Mouse (Mus musculus): ENCODE data around the gene 1700014D04Rik. TPM values are rescaled to one million over a fixed set of nuclear protein-coding genes. Genes with fewer than 3 reads are reported as not detected.

The 1700014D04Rik gene
- polyA plus RNA-seq, 1 experiment, result 0.01 TPM

DNA sequence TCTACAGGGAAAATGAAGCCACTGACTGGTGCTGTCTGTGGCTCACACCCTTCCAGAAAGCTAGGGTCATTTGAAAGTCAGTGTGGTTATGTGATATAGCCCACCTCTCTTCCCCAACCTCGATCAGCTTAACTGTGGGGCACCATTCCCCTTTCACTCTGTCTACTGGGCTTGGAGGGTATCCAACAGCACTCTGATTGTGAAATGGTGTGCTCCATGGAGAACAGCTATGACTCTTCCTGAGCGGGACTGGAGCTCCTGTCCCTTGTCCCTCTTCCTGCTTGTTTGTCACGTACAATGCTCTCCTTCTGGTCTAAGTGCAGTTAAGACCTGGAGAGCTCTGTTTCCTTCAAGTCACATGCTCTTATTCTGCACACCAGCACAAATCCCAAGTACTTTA lies 28.6 kb upstream of the 1700014D04Rik start:
- Histone ChIP-seq H3K36me3 (ENCODE audit: control insufficient read depth, insufficient read depth) (peaks cover 63% of the 10 kb centered on the region), H3K4me3 (ENCODE audit: insufficient read depth, poor library complexity, severe bottlenecking) (no peak overlapping the region), H3K79me3 (ENCODE audit: low read depth) (no peaks in the 10 kb centered on the region), H3K27me3 (ENCODE audit: control insufficient read depth, insufficient read depth, insufficient read length) (no peaks in the 10 kb centered on the region), H3ac (ENCODE audit: control insufficient read depth, insufficient read length, low read depth) (no peak overlapping the region), H3K79me2 (ENCODE audit: control insufficient read depth, insufficient read depth) (no peaks in the 10 kb centered on the region)
- TF ChIP-seq CTCF (IDR thresholded peaks at IDR 0.05; ENCODE audit: control insufficient read depth, insufficient read depth, insufficient read length) (no peak), USF1 (IDR thresholded peaks at IDR 0.05; ENCODE audit: low read depth) (no peak), MYOD1 (IDR thresholded peaks at IDR 0.05; ENCODE audit: control insufficient read depth, insufficient read length, low read depth) (no peak), FOSL1 (IDR thresholded peaks at IDR 0.05; ENCODE audit: insufficient read depth, low read length, poor library complexity, severe bottlenecking) (no peak), MAX (IDR thresholded peaks at IDR 0.05) (no peak), CEBPB (IDR thresholded peaks at IDR 0.05; ENCODE audit: low read depth) (no peak), MYOG (IDR thresholded peaks at IDR 0.05; ENCODE audit: control insufficient read depth, extremely low read depth, insufficient read length) (no peak)

DNA sequence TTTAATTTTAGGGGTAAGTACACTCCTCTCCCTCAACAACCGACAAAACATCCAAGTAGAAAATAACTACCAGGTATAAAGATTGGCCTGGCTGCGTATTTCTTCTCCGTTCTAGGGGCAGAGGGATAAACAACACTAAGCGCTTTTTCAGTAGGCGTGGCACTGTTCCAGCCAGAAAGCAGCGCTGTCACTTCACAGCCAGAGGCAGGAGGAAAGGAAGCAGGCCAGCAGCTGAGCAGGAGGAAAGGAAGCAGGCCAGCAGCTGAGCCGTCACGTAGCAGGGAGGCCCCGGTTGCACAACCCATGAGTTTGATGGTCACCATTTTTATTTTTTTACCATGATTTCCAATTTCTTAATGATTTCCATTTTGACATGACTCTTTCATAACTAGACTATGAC lies 24.7 kb upstream of the 1700014D04Rik start:
- TF ChIP-seq MYOD1 (IDR thresholded peaks at IDR 0.05; ENCODE audit: control insufficient read depth, insufficient read length, low read depth), result no peak
- TF ChIP-seq CEBPB (IDR thresholded peaks at IDR 0.05; ENCODE audit: low read depth), result peak; percentile 16
- no peaks in the 10 kb centered on the region for H3K27me3 ChIP-seq (ENCODE audit: control insufficient read depth, insufficient read depth, insufficient read length)
- no peak overlapping the region for H3K4me3 ChIP-seq (ENCODE audit: insufficient read depth, poor library complexity, severe bottlenecking)
- no peak overlapping the region for H3ac ChIP-seq (ENCODE audit: control insufficient read depth, insufficient read length, low read depth)
- H3K79me3 ChIP-seq (ENCODE audit: low read depth), result peaks cover 28% of the 10 kb centered on the region
- peaks cover 39% of the 10 kb centered on the region for H3K36me3 ChIP-seq (ENCODE audit: control insufficient read depth, insufficient read depth)
- H3K79me2 ChIP-seq (ENCODE audit: control insufficient read depth, insufficient read depth), result peaks cover 32% of the 10 kb centered on the region

DNA sequence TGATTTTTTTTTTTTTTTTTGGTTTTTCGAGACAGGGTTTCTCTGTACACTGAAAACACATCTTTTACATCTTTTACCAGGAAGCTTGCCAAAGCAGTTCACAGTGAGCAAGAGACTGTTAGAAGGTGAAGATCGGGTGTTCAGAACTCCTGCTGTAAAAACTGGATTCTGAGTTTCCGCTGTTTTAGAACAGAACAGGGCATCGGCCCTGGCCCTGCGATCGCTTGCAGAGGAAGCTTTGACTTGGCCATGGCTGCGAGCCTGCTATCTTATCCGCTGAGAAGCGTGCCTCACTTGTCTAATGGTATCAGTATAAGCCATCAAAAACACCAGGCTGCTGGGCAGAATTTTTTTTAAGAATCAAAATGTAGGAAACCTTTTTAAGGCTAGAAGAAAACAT lies 24.3 kb upstream of the 1700014D04Rik start:
- Histone ChIP-seq H3K79me2 (ENCODE audit: control insufficient read depth, insufficient read depth) (peaks cover 36% of the 10 kb centered on the region), H3K36me3 (ENCODE audit: control insufficient read depth, insufficient read depth) (peaks cover 36% of the 10 kb centered on the region), H3K79me3 (ENCODE audit: low read depth) (peaks cover 32% of the 10 kb centered on the region), H3K27me3 (ENCODE audit: control insufficient read depth, insufficient read depth, insufficient read length) (no peaks in the 10 kb centered on the region), H3ac (ENCODE audit: control insufficient read depth, insufficient read length, low read depth) (peak overlapping the region; percentile 18), H3K4me3 (ENCODE audit: insufficient read depth, poor library complexity, severe bottlenecking) (peak overlapping the region; percentile 85)
- TF ChIP-seq USF1 (IDR thresholded peaks at IDR 0.05; ENCODE audit: low read depth) (no peak), MYOG (IDR thresholded peaks at IDR 0.05; ENCODE audit: control insufficient read depth, extremely low read depth, insufficient read length) (no peak)

DNA sequence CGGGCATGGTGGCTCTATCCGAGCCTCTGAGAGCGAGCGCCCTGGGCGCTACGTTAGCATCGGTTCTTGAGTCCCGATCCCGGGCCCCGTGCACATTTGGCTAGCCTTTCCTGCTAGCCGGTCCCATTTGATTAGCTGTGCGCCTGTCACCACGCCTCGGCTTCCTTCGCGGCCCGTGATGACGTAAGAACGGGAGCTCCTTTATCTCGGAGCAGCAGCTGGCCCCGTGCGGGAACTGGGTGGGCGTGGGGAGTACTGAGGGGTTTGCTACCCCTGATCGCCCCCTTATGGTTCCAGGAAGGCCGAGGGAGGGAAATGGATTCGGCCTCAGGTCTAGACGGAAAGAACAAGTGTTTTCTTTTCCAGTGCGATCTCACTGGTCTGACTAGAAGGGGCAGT lies 23.6 kb upstream of the 1700014D04Rik start:
- Histone ChIP-seq H3K27me3 (ENCODE audit: control insufficient read depth, insufficient read depth, insufficient read length) (no peaks in the 10 kb centered on the region), H3K4me3 (ENCODE audit: insufficient read depth, poor library complexity, severe bottlenecking) (peak overlapping the region; percentile 85), H3ac (ENCODE audit: control insufficient read depth, insufficient read length, low read depth) (peak overlapping the region; percentile 73), H3K79me3 (ENCODE audit: low read depth) (peaks cover 36% of the 10 kb centered on the region), H3K79me2 (ENCODE audit: control insufficient read depth, insufficient read depth) (peaks cover 42% of the 10 kb centered on the region), H3K36me3 (ENCODE audit: control insufficient read depth, insufficient read depth) (peaks cover 29% of the 10 kb centered on the region)
- TF ChIP-seq FOSL1 (IDR thresholded peaks at IDR 0.05; ENCODE audit: insufficient read depth, low read length, poor library complexity, severe bottlenecking), result no peak
- no peak for TF ChIP-seq MAX (IDR thresholded peaks at IDR 0.05)
- no peak for TF ChIP-seq CEBPB (IDR thresholded peaks at IDR 0.05; ENCODE audit: low read depth)
- TF ChIP-seq MYOG (IDR thresholded peaks at IDR 0.05; ENCODE audit: control insufficient read depth, extremely low read depth, insufficient read length), result no peak
- TF ChIP-seq MYOD1 (IDR thresholded peaks at IDR 0.05; ENCODE audit: control insufficient read depth, insufficient read length, low read depth), result no peak
- no peak for TF ChIP-seq CTCF (IDR thresholded peaks at IDR 0.05; ENCODE audit: control insufficient read depth, insufficient read depth, insufficient read length)
- no peak for TF ChIP-seq USF1 (IDR thresholded peaks at IDR 0.05; ENCODE audit: low read depth)

DNA sequence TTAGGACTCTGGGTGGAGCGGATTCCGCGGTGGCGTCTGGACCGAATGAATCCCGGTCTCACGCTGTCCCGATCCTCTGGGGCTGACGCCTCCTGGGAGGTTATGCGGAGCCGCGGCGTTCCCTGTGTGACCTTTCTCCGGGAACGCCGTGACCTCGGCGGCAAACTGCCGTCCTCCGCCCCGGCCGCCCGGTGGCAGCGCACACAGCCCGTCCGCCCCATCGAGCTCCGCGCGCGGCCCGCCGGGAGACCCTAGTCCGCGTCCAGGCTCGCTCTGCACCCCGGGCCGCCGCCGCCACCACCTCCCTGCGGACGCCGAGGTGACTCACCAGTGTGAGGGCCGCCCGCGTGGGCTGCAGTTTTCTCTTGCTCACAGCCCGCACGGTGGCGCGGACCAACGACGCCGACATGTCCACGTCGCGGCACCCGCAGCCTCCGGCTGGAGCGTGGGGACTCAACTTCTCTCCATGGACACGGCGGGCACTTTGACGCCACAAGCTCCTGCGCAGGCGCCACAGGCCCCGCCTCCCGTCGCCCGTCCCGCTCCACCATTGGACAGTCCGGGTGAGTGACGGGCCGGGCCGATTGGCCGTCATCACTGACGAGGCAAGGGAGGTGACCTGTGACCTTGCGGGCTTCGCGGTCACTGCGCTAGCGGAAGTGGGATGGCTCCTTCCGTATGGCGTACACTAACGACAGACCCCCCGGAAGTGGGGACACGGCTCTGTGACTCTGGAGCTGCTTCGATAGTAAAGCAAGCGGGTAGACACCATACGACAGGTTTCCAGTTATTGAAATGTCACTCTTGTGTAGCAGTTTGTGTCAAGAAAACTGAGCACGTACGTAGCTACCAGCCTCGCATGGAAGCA lies 23.0 kb upstream of the 1700014D04Rik start, which contains the start of gene Isca1:
Gene Isca1, minus strand, starts transcription at position 515 of the 868 bp plus-strand sequence.
- Histone ChIP-seq H3K79me3 (ENCODE audit: low read depth) (peaks cover 38% of the 10 kb centered on the region), H3K27me3 (ENCODE audit: control insufficient read depth, insufficient read depth, insufficient read length) (no peaks in the 10 kb centered on the region), H3ac (ENCODE audit: control insufficient read depth, insufficient read length, low read depth) (peak within 1 kb of the TSS; percentile 73), H3K36me3 (ENCODE audit: control insufficient read depth, insufficient read depth) (peaks cover 29% of the 10 kb centered on the region), H3K4me3 (ENCODE audit: insufficient read depth, poor library complexity, severe bottlenecking) (peak within 1 kb of the TSS; percentile 85), H3K79me2 (ENCODE audit: control insufficient read depth, insufficient read depth) (peaks cover 46% of the 10 kb centered on the region)
- TF ChIP-seq CEBPB (IDR thresholded peaks at IDR 0.05; ENCODE audit: low read depth), result no peak
- TF ChIP-seq MAX (IDR thresholded peaks at IDR 0.05), result peak; percentile 3

DNA sequence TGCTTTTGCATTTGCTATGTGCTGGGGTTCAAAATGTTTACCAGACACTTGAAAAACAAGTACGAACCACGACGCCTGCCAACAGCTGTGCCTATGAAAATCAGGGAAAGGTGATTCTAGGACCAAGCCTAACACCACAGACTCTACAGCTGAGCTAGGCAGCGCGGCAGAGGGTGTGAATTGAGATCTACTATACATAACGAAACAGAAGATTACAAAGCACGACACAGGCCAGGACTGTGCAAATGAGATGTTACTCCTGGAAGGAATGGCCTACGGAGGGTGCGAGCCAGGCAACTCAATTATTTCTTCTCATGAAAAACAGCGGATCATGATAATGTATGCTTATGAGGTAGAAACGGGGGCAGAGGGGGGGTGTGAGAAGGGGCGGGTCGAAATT lies 22.0 kb upstream of the 1700014D04Rik start:
- Histone ChIP-seq H3K79me2 (ENCODE audit: control insufficient read depth, insufficient read depth) (peaks cover 56% of the 10 kb centered on the region), H3K27me3 (ENCODE audit: control insufficient read depth, insufficient read depth, insufficient read length) (no peaks in the 10 kb centered on the region), H3ac (ENCODE audit: control insufficient read depth, insufficient read length, low read depth) (peak overlapping the region; percentile 48), H3K4me3 (ENCODE audit: insufficient read depth, poor library complexity, severe bottlenecking) (peak overlapping the region; percentile 85), H3K79me3 (ENCODE audit: low read depth) (peaks cover 44% of the 10 kb centered on the region), H3K36me3 (ENCODE audit: control insufficient read depth, insufficient read depth) (peaks cover 22% of the 10 kb centered on the region)
- no peak for TF ChIP-seq FOSL1 (IDR thresholded peaks at IDR 0.05; ENCODE audit: insufficient read depth, low read length, poor library complexity, severe bottlenecking)
- no peak for TF ChIP-seq MYOG (IDR thresholded peaks at IDR 0.05; ENCODE audit: control insufficient read depth, extremely low read depth, insufficient read length)
- TF ChIP-seq CEBPB (IDR thresholded peaks at IDR 0.05; ENCODE audit: low read depth), result no peak
- no peak for TF ChIP-seq MYOD1 (IDR thresholded peaks at IDR 0.05; ENCODE audit: control insufficient read depth, insufficient read length, low read depth)
- TF ChIP-seq USF1 (IDR thresholded peaks at IDR 0.05; ENCODE audit: low read depth), result no peak
- no peak for TF ChIP-seq MAX (IDR thresholded peaks at IDR 0.05)
- TF ChIP-seq CTCF (IDR thresholded peaks at IDR 0.05; ENCODE audit: control insufficient read depth, insufficient read depth, insufficient read length), result no peak
